Mouse (Mus musculus) midbrain, embryonic 12.5 days (tissue): ENCODE data around the gene Ckap4. TPM values are rescaled to one million over a fixed set of nuclear protein-coding genes. Genes with fewer than 3 reads are reported as not detected.
A peak's percentile ranks its signal among the peaks of the same experiment; 100 is the strongest.
"Not testable (repeated sequence)": the region's sequence is repeated elsewhere in the genome, so short reads cannot be mapped to it uniquely, and the experiment has no call there.

Experiments used
- ATAC-seq: fragments of 200-750 bp; cut with Nextera tagmentation; 2 replicates; pipeline ENCODE4 v1.8.0; 2017; ENCODE audit warnings: low read depth, moderate TSS enrichment, moderate library complexity; ENCODE audit not compliant: low FRiP score
- H3K27ac ChIP-seq: fragments of 300-500 bp; sonication (generic); replicated peaks from 2 replicates; pipeline ENCODE4 v1.5.1; 2016; ENCODE audit warnings: mild to moderate bottlenecking
- H3K27me3 ChIP-seq: fragments of 300-500 bp; sonication (generic); 2 replicates; pipeline ENCODE4 v1.6.1; 2016; ENCODE audit warnings: mild to moderate bottlenecking
- H3K36me3 ChIP-seq: fragments of 300-500 bp; sonication (generic); 2 replicates; pipeline ENCODE4 v1.6.1; 2016
- H3K4me1 ChIP-seq: fragments of 300-500 bp; sonication (generic); 2 replicates; pipeline ENCODE4 v1.6.1; 2016
- H3K4me2 ChIP-seq: fragments of 300-500 bp; sonication (generic); replicated peaks from 2 replicates; pipeline ENCODE4 v1.6.1; 2016; ENCODE audit warnings: mild to moderate bottlenecking, moderate library complexity
- H3K4me3 ChIP-seq: fragments of 300-500 bp; sonication (generic); 2 replicates; pipeline ENCODE4 v1.5.1; 2016; ENCODE audit warnings: mild to moderate bottlenecking
- H3K9ac ChIP-seq: fragments of 300-500 bp; sonication (generic); replicated peaks from 2 replicates; pipeline ENCODE4 v1.6.1; 2016; ENCODE audit warnings: mild to moderate bottlenecking, moderate library complexity
- H3K9me3 ChIP-seq: fragments of 300-500 bp; sonication (generic); 2 replicates; pipeline ENCODE4 v1.6.1; 2016; ENCODE audit warnings: mild to moderate bottlenecking
- WGBS: fragments of 180-500 bp; shearing (Covaris S2); methylation state at CpG from one replicate; pipeline ENCODE4 v1.1.7; 2016; 5-methylcytosine and 5-hydroxymethylcytosine counted together
- polyA plus RNA-seq: library from polyadenylated mRNA; unstranded; fragments of >200 nt; fragmentation: Nextera tagmentation; extraction: Ambion mirVana; gene quantifications from 2 replicates; pipeline ENCODE4 v1.2.1, GENCODE M21; 2016

Ckap4 gene
- polyA plus RNA-seq, 1 experiment from 2014 or later: 105 TPM

DNA sequence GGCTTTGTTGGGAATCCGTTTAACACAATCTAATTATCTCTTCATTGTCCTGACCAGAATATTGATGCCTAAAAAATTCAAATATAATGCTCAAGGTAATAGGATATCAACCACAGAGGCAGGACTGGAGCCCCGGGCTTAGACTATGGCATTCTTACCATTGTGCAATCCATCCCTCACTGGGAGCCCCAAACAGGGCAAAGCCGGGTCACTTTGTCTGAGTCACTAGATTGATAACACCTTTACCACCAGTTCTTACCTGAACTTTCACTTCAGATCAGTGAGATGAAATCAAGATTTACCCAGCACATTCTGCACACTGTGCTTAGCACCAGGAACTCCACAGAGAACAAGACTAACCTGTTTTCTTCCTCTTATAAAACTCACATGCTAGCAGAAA is 50.3 kb downstream of the Ckap4 start:
- H3K4me1 ChIP-seq: 0 out of 2 replicates have a peak, but pooled peaks cover 2% of the 10 kb centered on the region
- no peaks in the 10 kb centered on the region for H3K36me3 ChIP-seq
- ATAC-seq: no peak
- no peak overlapping the region for H3K4me3 ChIP-seq
- H3K27ac ChIP-seq: no peak overlapping the region
- H3K9ac ChIP-seq: no peak overlapping the region
- 76% methylated on average over 3 of the region's 3 CpGs for WGBS
- H3K4me2 ChIP-seq: no peak overlapping the region
- H3K9me3 ChIP-seq: no peaks in the 10 kb centered on the region
- H3K27me3 ChIP-seq: no peaks in the 10 kb centered on the region

DNA sequence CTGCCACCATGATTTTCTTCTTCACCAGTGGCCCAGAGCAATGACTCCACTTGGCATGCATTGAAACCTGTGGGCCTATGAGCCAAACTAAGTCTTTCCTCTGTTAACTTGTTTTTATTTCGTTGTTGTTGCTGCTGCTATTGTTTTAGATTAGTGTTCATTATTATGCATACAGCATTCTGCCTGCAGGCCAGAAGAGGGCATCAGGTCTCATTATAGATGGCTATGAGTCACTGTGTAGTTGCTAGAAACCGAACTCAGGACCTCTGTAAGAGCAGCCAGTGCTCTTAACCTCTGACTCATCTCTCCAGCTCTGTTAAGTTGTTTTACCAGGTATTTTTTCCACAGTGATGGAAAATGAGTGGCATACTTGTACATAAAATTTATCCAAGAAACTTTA is 50.8 kb downstream of the Ckap4 start:
- Histone ChIP-seq H3K36me3 (no peaks in the 10 kb centered on the region), H3K9ac (no peak overlapping the region), H3K9me3 (no peaks in the 10 kb centered on the region), H3K27ac (no peak overlapping the region), H3K4me1 (peaks cover 4% of the 10 kb centered on the region), H3K27me3 (no peaks in the 10 kb centered on the region), H3K4me3 (no peak overlapping the region), H3K4me2 (no peak overlapping the region)
- ATAC-seq: no peak
- 86% methylated on average over 2 of the region's 2 CpGs for WGBS

- WGBS: 90% methylated on average over 15 of the region's 15 CpGs
- H3K9me3 ChIP-seq, H3K4me3 ChIP-seq, H3K27me3 ChIP-seq, H3K9ac ChIP-seq, H3K4me2 ChIP-seq, H3K27ac ChIP-seq, ATAC-seq, H3K36me3 ChIP-seq: not testable (repeated sequence)
- H3K4me1 ChIP-seq: peaks cover 11% of the 10 kb centered on the region
Measured at GRCm38 (mm10) chr10:84482418-84482817, 51.4 kb downstream of the Ckap4 start.

DNA sequence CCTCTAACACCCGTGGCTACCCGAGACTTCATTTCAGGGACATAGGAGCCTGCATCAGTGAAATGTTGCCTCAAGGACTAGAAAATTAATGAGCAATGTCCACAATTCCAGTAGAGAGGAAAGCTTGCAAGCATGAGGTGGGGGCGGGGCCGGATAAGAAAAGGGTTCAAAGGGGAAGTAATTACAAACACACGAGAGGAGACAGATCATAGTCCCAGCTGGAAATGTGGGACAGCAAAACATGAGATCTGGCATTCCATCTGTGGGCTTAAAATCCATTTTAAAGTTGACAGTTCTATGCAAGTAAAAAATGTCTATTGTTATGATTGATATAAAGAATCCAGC is 52.6 kb downstream of the Ckap4 start:
- no peak overlapping the region for H3K9ac ChIP-seq
- H3K27me3 ChIP-seq: no peaks in the 10 kb centered on the region
- no peak overlapping the region for H3K4me2 ChIP-seq
- H3K27ac ChIP-seq: no peak overlapping the region
- H3K9me3 ChIP-seq: no peaks in the 10 kb centered on the region
- 66% methylated on average over 5 of the region's 5 CpGs for WGBS
- H3K36me3 ChIP-seq: no peaks in the 10 kb centered on the region
- no peak overlapping the region for H3K4me3 ChIP-seq
- no peak for ATAC-seq
- H3K4me1 ChIP-seq: peaks cover 11% of the 10 kb centered on the region

- Histone ChIP-seq H3K9ac (no peak overlapping the region), H3K27me3 (no peaks in the 10 kb centered on the region), H3K27ac (no peak overlapping the region), H3K9me3 (no peaks in the 10 kb centered on the region), H3K4me3 (no peak overlapping the region), H3K36me3 (no peaks in the 10 kb centered on the region), H3K4me1 (peaks cover 11% of the 10 kb centered on the region), H3K4me2 (no peak overlapping the region)
- 65% methylated on average over 8 of the region's 8 CpGs for WGBS
- ATAC-seq: no peak
Measured at GRCm38 (mm10) chr10:84480667-84481326, 53.1 kb downstream of the Ckap4 start.

DNA sequence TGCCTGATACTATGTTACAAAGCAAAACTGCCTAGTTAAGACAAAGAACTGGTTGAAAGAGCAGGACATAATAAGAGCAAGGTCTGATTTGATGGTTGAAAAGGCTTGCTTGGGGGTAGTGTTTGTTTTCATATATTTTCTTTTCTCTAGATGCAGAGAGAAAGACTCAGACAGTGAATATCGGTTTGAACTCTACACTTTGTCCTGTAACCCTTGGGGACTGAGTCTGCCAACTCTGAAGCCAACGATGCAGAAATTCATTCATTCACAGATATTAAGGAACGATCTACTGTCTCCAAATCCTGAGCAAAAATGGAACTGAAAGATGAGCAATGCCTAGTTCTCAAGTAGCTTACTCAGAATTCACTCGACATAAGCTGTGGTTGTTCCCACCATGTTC is 53.7 kb downstream of the Ckap4 start:
- no peak overlapping the region for H3K27ac ChIP-seq

DNA sequence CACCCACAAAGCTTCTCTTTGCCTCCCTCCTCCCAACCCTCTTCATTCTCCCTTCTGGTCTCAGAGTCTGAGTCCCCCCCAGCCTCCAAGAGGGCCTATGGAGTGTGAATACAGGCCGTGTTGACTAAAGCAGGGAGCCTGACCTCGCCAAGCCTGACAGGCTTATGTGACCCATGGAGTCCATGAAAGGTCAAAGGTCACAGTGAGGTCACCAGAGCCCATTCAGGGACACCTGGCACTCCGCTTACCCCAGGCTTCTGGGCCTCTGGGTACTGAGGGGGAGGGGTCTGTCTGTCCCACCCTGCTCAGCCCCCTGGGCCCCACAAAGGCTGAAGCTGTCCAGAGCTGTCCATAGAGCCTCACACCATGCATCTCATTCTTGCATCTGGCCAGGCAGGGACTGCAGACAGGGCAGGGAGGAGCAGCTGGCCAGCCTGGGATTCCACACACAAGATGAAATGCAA is 56.2 kb downstream of the Ckap4 start:
- Histone ChIP-seq H3K9me3 (no peaks in the 10 kb centered on the region), H3K4me2 (no peak overlapping the region), H3K4me3 (no peak overlapping the region), H3K9ac (no peak overlapping the region), H3K4me1 (peaks cover 11% of the 10 kb centered on the region), H3K27ac (0 out of 2 replicates have a peak overlapping the region, but pooled peaks have one; percentile 30), H3K27me3 (no peaks in the 10 kb centered on the region), H3K36me3 (no peaks in the 10 kb centered on the region)
- WGBS: 5% methylated on average over 3 of the region's 3 CpGs
- peak; percentile 82 for ATAC-seq

More for the DNA sequence above, 53.7 kb downstream of the Ckap4 start:
- Histone ChIP-seq H3K27me3 (no peaks in the 10 kb centered on the region), H3K4me1 (peaks cover 11% of the 10 kb centered on the region), H3K9me3 (no peaks in the 10 kb centered on the region), H3K36me3 (no peaks in the 10 kb centered on the region), H3K4me2 (no peak overlapping the region), H3K4me3 (no peak overlapping the region), H3K9ac (no peak overlapping the region)
- no peak for ATAC-seq
- 54% methylated on average over 4 of the region's 4 CpGs for WGBS

- Histone ChIP-seq H3K36me3 (no peaks in the 10 kb centered on the region), H3K9ac (no peak overlapping the region), H3K4me2 (no peak overlapping the region), H3K27me3 (no peaks in the 10 kb centered on the region), H3K27ac (no peak overlapping the region), H3K4me1 (peaks cover 11% of the 10 kb centered on the region), H3K9me3 (no peaks in the 10 kb centered on the region), H3K4me3 (no peak overlapping the region)
- peak; percentile 9; the same call in 1 of the 2 replicates for ATAC-seq
- 55% methylated on average over 4 of the region's 4 CpGs for WGBS
Measured at GRCm38 (mm10) chr10:84477045-84477612, 56.7 kb downstream of the Ckap4 start.

Other genes with a start within 250 kb of the Ckap4 start
- gene Nuak1, start 93.5 kb downstream of the Ckap4 start, polyA plus RNA-seq: 3.7 and 4.5 TPM in 2 replicates
- gene Tcp11l2, start 42.6 kb upstream of the Ckap4 start, polyA plus RNA-seq: 15.8 and 16.7 TPM in 2 replicates
- 18.7 and 19.6 TPM in 2 replicates for gene Polr3b, start 88.2 kb upstream of the Ckap4 start, polyA plus RNA-seq
- gene Rfx4, start 222.0 kb upstream of the Ckap4 start, polyA plus RNA-seq: 53.5 and 56.0 TPM in 2 replicates